Mouse (Mus musculus) T-helper 1 cell (primary cell): ENCODE measurements around the gene Sarm1.
"Not testable (repeated sequence)": the region's sequence is repeated elsewhere in the genome, so short reads cannot be mapped to it uniquely, and the experiment has no call there.

Experiments used
- in situ Hi-C: fragments of 300-600 bp; cut with MboI, MseI; formaldehyde crosslinking; loops from one replicate; pipeline ENCODE4 v1.15.1; 2025; ENCODE audit warnings: high pct_unique_total_duplicates

The Sarm1 gene

GRCm38 (mm10) chr11:78497544-78498522 lies at the start of gene Sarm1:
Gene Sarm1, minus strand, starts transcription at chr11:78497754.
- in situ Hi-C loops: no loop called here

- in situ Hi-C loops: no loop called here
Observed at GRCm38 (mm10) chr11:78545181-78545580, 47.6 kb upstream of the Sarm1 start.

- in situ Hi-C loops: no loop called here
Observed at GRCm38 (mm10) chr11:78544449-78545111, 47.0 kb upstream of the Sarm1 start.

DNA sequence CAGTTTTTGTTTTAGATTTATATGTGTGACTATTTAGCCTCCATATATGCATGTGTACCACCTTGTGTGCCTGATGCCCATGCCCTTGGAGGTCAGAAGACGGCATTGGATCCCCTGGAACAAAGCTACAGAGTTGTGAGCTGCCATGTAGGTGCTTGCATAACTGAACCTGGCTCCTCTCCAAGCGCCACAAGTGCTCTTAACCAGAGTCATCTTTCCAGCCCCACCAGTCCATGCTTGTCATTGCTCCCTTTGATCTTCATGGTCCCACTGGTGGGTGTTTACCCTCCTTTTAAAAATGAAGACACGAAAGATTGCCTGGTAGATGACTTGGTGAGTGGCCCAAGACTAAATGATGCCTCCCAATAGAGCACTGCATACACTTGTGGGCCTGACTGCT lies 42.8 kb upstream of the Sarm1 start:
- in situ Hi-C loops: no loop called here

DNA sequence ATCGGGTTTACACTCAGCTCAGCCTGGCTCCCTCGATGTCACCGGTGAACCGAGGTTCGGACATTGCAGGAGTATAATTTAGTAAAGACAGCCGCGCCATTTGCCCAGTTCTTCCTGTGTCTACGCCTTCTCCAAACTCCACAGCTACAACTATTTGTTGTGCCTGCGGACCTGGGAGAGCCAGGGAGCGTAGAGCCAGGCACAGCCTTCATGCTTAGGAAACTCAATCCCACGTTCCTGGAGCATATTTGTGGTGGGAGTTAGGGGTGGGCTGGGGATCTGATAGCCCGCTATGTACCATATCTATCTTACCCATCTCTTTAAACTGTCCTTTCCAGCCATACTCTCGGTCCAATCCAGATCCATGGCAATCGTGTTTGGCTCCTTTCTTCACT lies 39.1 kb upstream of the Sarm1 start:
- in situ Hi-C loops: no loop called here

GRCm38 (mm10) chr11:78536080-78536689 lies 38.6 kb upstream of the Sarm1 start, which contains the start of the genes Tnfaip1 and Ift20:
Gene Tnfaip1, minus strand, starts transcription at chr11:78536332.
Gene Ift20, plus strand, starts transcription at chr11:78536361.
- in situ Hi-C loops: no loop called here

GRCm38 (mm10) chr11:78535376-78536079 lies 38.0 kb upstream of the Sarm1 start:
- in situ Hi-C loops: no loop called here

GRCm38 (mm10) chr11:78534516-78534915 lies 37.0 kb upstream of the Sarm1 start:
- in situ Hi-C loops: no loop called here

DNA sequence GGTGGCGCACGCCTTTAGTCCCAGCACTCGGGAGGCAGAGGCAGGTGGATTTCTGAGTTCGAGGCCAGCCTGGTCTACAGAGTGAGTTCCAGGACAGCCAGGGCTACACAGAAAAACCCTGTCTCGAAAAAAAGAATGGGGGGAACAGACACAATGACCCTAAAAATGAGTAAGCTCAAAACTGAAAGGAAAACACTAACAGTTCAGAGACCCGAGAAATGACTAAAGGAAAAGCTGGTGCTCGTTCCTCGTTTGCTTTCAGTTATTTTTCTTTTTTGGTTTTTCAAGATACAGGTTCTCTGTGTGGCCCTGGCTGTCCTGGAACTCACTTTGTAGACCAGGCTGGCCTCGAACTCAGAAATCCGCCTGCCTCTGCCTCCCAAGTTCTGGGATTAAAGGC lies 34.0 kb upstream of the Sarm1 start:
- in situ Hi-C loops: not testable (repeated sequence)

DNA sequence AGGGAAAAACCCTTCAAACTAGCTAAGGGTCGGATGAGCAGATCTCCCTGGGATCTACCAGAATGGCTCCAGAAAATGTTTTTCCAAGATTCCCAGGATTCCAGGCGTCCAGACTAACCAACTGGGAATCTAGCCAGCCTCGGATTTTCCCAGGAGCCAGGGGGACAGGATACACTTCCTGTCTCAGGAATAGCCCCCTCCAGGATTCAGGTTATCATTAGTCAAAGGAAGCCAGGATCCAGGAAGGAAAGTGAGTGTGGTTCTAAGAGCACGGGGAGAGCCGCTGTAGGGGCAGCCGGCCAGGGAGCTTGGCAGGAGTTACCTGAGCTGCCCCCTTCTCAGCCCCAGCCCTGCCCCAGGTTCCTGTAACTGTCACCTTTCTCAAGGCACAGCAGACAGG lies 33.5 kb upstream of the Sarm1 start:
- in situ Hi-C loops: no loop called here

DNA sequence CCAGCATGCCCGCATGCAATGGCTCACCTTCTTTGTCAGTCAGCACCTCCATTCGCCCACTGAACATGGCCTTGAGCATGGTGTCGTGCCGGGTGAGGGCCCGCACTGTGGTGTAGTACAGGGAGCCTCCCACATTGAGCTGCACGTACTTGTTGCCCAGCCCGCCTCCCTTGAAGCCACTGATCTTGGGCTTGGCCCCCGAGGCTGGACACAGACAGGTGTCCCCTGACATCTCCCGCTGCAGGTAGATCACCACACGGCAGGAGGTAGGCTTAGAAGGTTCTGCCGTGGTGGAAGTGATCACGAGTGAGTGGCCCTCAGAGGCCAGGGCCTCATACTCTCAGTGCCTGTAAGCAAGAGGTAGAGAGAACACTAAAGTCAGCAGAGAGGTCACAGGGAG lies 32.4 kb upstream of the Sarm1 start:
- in situ Hi-C loops: no loop called here

GRCm38 (mm10) chr11:78528714-78529113 lies 31.2 kb upstream of the Sarm1 start:
- in situ Hi-C loops: no loop called here

GRCm38 (mm10) chr11:78524838-78525237 lies 27.3 kb upstream of the Sarm1 start:
- in situ Hi-C loops: no loop called here

GRCm38 (mm10) chr11:78523241-78523955 lies 25.8 kb upstream of the Sarm1 start:
- in situ Hi-C loops: no loop called here

DNA sequence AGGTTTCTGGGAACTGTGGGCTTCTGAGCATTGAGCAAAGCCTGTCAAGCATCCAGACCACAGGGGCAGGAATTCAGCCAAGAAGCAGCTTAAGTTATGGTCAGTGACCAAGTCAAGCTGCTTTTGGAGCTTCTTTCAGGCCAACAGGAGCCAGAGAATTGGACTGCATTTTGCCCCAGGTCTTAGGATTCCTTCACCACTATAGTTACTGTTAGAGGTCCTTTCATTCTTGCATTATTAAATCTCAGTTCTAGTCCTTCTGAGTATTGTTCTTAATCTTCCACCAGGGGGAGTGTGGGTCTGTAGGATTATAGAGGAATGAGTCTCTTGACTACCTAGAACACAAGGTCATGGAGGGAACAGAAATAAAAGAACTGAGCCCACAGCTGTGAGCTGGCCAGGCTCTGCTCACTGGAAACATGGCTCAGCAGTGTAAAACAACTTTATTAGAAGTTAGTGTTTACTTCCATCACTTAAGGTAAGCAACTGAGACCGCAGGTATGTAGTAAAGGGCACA lies 25.0 kb upstream of the Sarm1 start:
- in situ Hi-C loops: no loop called here

DNA sequence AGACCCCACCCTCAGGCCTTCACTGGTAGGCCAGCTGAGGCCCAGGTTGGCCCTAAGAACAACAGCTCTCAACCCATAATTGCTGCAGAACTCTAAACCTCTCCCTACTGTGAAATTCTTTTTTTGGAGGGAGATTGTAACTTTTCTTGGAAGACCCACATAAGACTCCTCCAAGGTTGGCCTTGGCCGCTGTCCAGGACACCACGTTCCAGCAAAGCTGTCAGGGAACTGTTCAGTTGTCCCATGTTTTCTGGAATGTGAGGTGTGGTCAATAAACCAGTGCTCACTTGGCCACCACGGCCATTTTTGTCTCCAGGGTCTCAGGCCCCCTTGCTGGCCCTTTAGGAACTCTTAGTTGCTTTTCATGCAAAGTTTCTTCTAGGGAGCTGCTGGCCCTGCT lies 24.3 kb upstream of the Sarm1 start:
- in situ Hi-C loops: no loop called here

DNA sequence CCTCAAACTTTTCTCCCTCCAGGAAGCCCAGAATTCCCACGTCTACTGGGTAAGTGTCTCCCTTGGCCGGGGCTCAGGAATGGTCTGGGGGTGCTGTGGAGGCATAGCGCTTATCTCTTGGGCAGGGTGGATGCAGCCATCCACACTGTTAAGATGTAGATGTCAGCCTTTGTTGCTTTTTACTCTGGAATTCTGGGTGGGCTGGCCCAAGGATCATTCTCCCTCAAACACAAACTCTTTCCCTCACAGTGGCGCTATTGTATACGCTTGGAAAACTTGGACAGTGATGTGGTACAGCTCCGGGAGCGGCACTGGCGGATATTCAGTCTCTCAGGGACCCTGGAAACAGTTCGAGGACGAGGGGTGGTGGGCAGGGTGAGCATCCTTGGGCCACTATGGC lies 21.4 kb upstream of the Sarm1 start:
- in situ Hi-C loops: no loop called here

DNA sequence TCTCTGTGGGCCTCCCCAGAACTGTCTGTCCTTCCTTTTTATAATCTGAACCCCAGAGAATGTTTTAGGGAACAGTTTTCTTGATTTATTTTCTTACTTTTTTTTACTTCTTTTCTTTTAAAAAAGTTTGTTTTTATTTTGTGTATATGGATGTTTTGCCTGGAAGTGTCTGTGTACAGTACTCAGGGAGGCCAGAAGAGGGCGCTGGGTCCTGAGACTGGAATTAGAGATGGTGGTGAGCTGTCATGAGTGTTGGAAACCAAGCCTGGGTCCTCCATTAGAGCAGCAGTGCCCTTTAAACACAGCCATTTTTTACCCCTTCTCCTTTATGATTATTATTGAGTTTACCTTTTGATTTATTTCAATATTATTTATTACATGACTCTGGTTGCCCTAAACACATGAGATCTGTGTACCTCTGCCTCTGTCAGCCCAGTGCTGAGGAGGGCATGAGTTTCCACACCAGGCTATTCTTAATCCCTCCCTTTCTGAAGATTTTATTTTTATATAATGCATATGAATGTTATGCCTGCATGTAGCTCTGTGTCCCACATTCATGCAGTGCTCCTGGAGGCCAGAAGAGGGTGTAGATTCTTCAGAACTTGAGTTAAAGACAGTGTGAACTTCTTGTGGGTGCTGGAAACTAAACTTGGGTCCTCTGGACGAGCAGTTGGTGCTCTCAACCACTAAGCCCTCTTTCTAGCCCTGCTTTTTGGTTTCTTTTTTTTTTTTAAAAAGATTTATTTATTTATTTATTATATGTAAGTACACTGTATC lies 18.2 kb upstream of the Sarm1 start:
- in situ Hi-C loops: no loop called here

DNA sequence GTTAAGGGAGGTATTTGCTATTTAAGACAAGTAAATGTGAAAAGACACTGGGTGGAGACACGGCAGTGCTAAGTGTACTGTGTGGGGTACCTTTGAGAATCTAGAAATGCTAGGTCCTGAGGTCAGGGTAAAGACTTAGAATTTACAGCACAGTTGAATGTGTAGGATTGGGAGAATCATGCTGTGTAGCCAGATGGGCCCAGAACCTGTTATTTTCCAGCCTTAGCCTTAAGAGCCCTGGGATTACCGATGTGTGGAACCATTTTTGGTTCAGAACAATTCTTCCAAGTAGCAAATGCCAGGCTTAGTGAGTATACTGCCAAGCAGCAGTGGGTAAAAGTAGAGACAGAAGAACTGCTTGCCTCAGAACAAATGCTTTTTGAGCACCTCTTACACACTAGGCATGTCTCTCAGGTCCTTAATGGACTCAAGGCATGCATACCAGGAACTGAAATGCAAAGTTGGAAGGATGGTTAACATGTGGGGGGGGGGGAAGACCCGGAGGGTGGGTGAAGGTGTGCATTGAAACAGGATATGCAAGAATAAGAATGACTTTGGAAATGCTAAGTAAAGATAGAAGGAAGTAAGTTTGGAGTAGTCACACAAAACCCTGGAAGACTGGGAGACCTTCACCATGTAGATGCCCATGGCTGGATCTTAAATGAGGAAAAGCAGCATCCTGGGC lies 15.7 kb upstream of the Sarm1 start:
- in situ Hi-C loops: no loop called here
